Mouse (Mus musculus): ENCODE results near the gene Tlr13. TPM values are rescaled to one million over a fixed set of nuclear protein-coding genes. Genes with fewer than 3 reads are reported as not detected.

Tlr13 gene
- polyA plus RNA-seq, 1 experiment = 7.3 TPM

- H3K27ac ChIP-seq (ENCODE audit: control insufficient read depth, insufficient read depth, low read depth, low read length, poor library complexity) = no peak overlapping the region
- TF ChIP-seq POLR2A (IDR thresholded peaks at IDR 0.05; ENCODE audit: borderline replicate concordance, control insufficient read depth, low read depth, low read length) = no peak
- TF ChIP-seq CTCF (IDR thresholded peaks at IDR 0.05; ENCODE audit: control insufficient read depth, insufficient read depth, low read length) = no peak
- WGBS = 23% methylated on average over 1 of the region's 1 CpGs
- peaks cover 2% of the 10 kb centered on the region; the same call in 1 of the 2 replicates for H3K4me1 ChIP-seq (ENCODE audit: control insufficient read depth, insufficient read depth, low read length)
- no peak overlapping the region for H3K4me3 ChIP-seq (replicated peaks; ENCODE audit: control insufficient read depth, low read depth, low read length)
Measured at GRCm38 (mm10) chrX:106165089-106165488, 22.1 kb downstream of the Tlr13 start.

GRCm38 (mm10) chrX:106171106-106171852, 28.3 kb downstream of the Tlr13 start:
- WGBS = 14% methylated on average over 18 of the region's 18 CpGs
- Histone ChIP-seq H3K4me1 (ENCODE audit: control insufficient read depth, insufficient read depth, low read length) (no peaks in the 10 kb centered on the region), H3K27ac (ENCODE audit: control insufficient read depth, insufficient read depth, low read depth, low read length, poor library complexity) (no peak overlapping the region), H3K4me3 (replicated peaks; ENCODE audit: control insufficient read depth, low read depth, low read length) (peak overlapping the region; percentile 10)
- TF ChIP-seq POLR2A (IDR thresholded peaks at IDR 0.05; ENCODE audit: borderline replicate concordance, control insufficient read depth, low read depth, low read length) (no peak), CTCF (IDR thresholded peaks at IDR 0.05; ENCODE audit: control insufficient read depth, insufficient read depth, low read length) (peak; percentile 53)

- Histone ChIP-seq H3K4me3 (replicated peaks; ENCODE audit: control insufficient read depth, low read depth, low read length) (no peak overlapping the region), H3K27ac (ENCODE audit: control insufficient read depth, insufficient read depth, low read depth, low read length, poor library complexity) (no peak overlapping the region), H3K4me1 (ENCODE audit: control insufficient read depth, insufficient read depth, low read length) (no peaks in the 10 kb centered on the region)
- TF ChIP-seq POLR2A (IDR thresholded peaks at IDR 0.05; ENCODE audit: borderline replicate concordance, control insufficient read depth, low read depth, low read length) = no peak
- TF ChIP-seq CTCF (IDR thresholded peaks at IDR 0.05; ENCODE audit: control insufficient read depth, insufficient read depth, low read length) = no peak
- WGBS = 17% methylated on average over 5 of the region's 6 CpGs
Measured at GRCm38 (mm10) chrX:106171853-106172154, 28.8 kb downstream of the Tlr13 start.

- H3K27ac ChIP-seq (ENCODE audit: control insufficient read depth, insufficient read depth, low read depth, low read length, poor library complexity) = no peak overlapping the region
- no peak overlapping the region for H3K4me3 ChIP-seq (replicated peaks; ENCODE audit: control insufficient read depth, low read depth, low read length)
- TF ChIP-seq POLR2A (IDR thresholded peaks at IDR 0.05; ENCODE audit: borderline replicate concordance, control insufficient read depth, low read depth, low read length) (no peak), CTCF (IDR thresholded peaks at IDR 0.05; ENCODE audit: control insufficient read depth, insufficient read depth, low read length) (no peak)
- no peaks in the 10 kb centered on the region for H3K4me1 ChIP-seq (ENCODE audit: control insufficient read depth, insufficient read depth, low read length)
- 74% methylated on average over 9 of the region's 9 CpGs for WGBS
Measured at GRCm38 (mm10) chrX:106176331-106176730, 33.3 kb downstream of the Tlr13 start.

- TF ChIP-seq POLR2A (IDR thresholded peaks at IDR 0.05; ENCODE audit: borderline replicate concordance, control insufficient read depth, low read depth, low read length) (no peak), CTCF (IDR thresholded peaks at IDR 0.05; ENCODE audit: control insufficient read depth, insufficient read depth, low read length) (no peak)
- 65% methylated on average over 4 of the region's 4 CpGs for WGBS
- H3K4me1 ChIP-seq (ENCODE audit: control insufficient read depth, insufficient read depth, low read length) = no peaks in the 10 kb centered on the region; the same call in 1 of the 2 replicates
- no peak overlapping the region for H3K27ac ChIP-seq (ENCODE audit: control insufficient read depth, insufficient read depth, low read depth, low read length, poor library complexity)
- no peak overlapping the region for H3K4me3 ChIP-seq (replicated peaks; ENCODE audit: control insufficient read depth, low read depth, low read length)
Measured at GRCm38 (mm10) chrX:106184279-106184678, 41.3 kb downstream of the Tlr13 start.

GRCm38 (mm10) chrX:106185706-106186105, 42.7 kb downstream of the Tlr13 start:
- Histone ChIP-seq H3K27ac (ENCODE audit: control insufficient read depth, insufficient read depth, low read depth, low read length, poor library complexity) (no peak overlapping the region), H3K4me1 (ENCODE audit: control insufficient read depth, insufficient read depth, low read length) (no peaks in the 10 kb centered on the region; the same call in 1 of the 2 replicates), H3K4me3 (replicated peaks; ENCODE audit: control insufficient read depth, low read depth, low read length) (no peak overlapping the region)
- no peak for TF ChIP-seq CTCF (IDR thresholded peaks at IDR 0.05; ENCODE audit: control insufficient read depth, insufficient read depth, low read length)
- TF ChIP-seq POLR2A (IDR thresholded peaks at IDR 0.05; ENCODE audit: borderline replicate concordance, control insufficient read depth, low read depth, low read length) = no peak
- WGBS = 66% methylated on average over 5 of the region's 5 CpGs

GRCm38 (mm10) chrX:106186713-106187649, 44.0 kb downstream of the Tlr13 start, which contains the start of gene Pgk1:
Pgk1 (plus strand) TSS chrX:106187100.
- Histone ChIP-seq H3K4me3 (replicated peaks; ENCODE audit: control insufficient read depth, low read depth, low read length) (peak within 1 kb of the TSS; percentile 95), H3K27ac (ENCODE audit: control insufficient read depth, insufficient read depth, low read depth, low read length, poor library complexity) (peak within 1 kb of the TSS; percentile 80), H3K4me1 (ENCODE audit: control insufficient read depth, insufficient read depth, low read length) (no peaks in the 10 kb centered on the region; the same call in 1 of the 2 replicates)
- 9% methylated on average over 55 of the region's 55 CpGs for WGBS
- TF ChIP-seq CTCF (IDR thresholded peaks at IDR 0.05; ENCODE audit: control insufficient read depth, insufficient read depth, low read length) (peak; percentile 9; the same call in 1 of the 2 replicates), POLR2A (IDR thresholded peaks at IDR 0.05; ENCODE audit: borderline replicate concordance, control insufficient read depth, low read depth, low read length) (peak; percentile 58; the same call in 1 of the 2 replicates)

- whole genome bisulfite sequencing = 11% methylated on average over 12 of the region's 12 CpGs
- H3K27ac ChIP-seq (ENCODE audit: control insufficient read depth, insufficient read depth, low read depth, low read length, poor library complexity) = peak overlapping the region; percentile 29
Measured at GRCm38 (mm10) chrX:106187737-106188136, 44.7 kb downstream of the Tlr13 start.

More at GRCm38 (mm10) chrX:106187737-106188136, 44.7 kb downstream of the Tlr13 start:
- Histone ChIP-seq H3K4me1 (ENCODE audit: control insufficient read depth, insufficient read depth, low read length) (no peaks in the 10 kb centered on the region; the same call in 1 of the 2 replicates), H3K4me3 (replicated peaks; ENCODE audit: control insufficient read depth, low read depth, low read length) (peak overlapping the region; percentile 95)
- TF ChIP-seq POLR2A (IDR thresholded peaks at IDR 0.05; ENCODE audit: borderline replicate concordance, control insufficient read depth, low read depth, low read length) = no peak
- TF ChIP-seq CTCF (IDR thresholded peaks at IDR 0.05; ENCODE audit: control insufficient read depth, insufficient read depth, low read length) = no peak
